Mouse (Mus musculus) ES-E14 (cell line): Measurements from ENCODE around the gene Fntb. TPM values are rescaled to one million over a fixed set of nuclear protein-coding genes. Genes with fewer than 3 reads are reported as not detected.

Experiments used
- DNase-seq: peaks from one replicate; pipeline ENCODE4 v3.0.0-alpha.2; 2013; ENCODE audit warnings: low read depth, low spot score
- H3K27ac ChIP-seq: 2 replicates; pipeline ENCODE4 v1.5.1; 2012; ENCODE audit warnings: low read depth, mild to moderate bottlenecking, low read length, moderate library complexity, mixed read lengths; ENCODE audit not compliant: poor library complexity, insufficient read depth, severe bottlenecking
- H3K36me3 ChIP-seq: 2 replicates; pipeline ENCODE4 v1.6.1; 2012; ENCODE audit warnings: mild to moderate bottlenecking, low read length, moderate library complexity, mixed read lengths; ENCODE audit not compliant: control insufficient read depth, poor library complexity, insufficient read depth, severe bottlenecking
- H3K4me1 ChIP-seq, 2 experiments: fragments of 150-350 bp in 1 of 2; sonication (generic) in 1 of 2; 2 replicates each; pipeline ENCODE4 v1.6.1; 2012; ENCODE audit warnings: low read length in 2 of 2, mild to moderate bottlenecking in 1 of 2, mixed read lengths in 1 of 2; ENCODE audit not compliant: control insufficient read depth in 2 of 2, insufficient read depth in 2 of 2, poor library complexity in 1 of 2
- H3K4me3 ChIP-seq, 2 experiments: fragments of 150-350 bp in 1 of 2; sonication (generic) in 1 of 2; 2 replicates each; pipeline ENCODE4 v1.5.1; 2012; ENCODE audit warnings: low read length in 2 of 2, low read depth in 1 of 2, mild to moderate bottlenecking in 1 of 2, mixed read lengths in 1 of 2; ENCODE audit not compliant: insufficient read depth in 1 of 2, poor library complexity in 1 of 2, severe bottlenecking in 1 of 2
- H3K9ac ChIP-seq: 2 replicates; pipeline ENCODE4 v1.6.1; 2012; ENCODE audit warnings: low read depth, mild to moderate bottlenecking, low read length, mixed read lengths; ENCODE audit not compliant: poor library complexity, insufficient read depth, severe bottlenecking
- H3K9me3 ChIP-seq: fragments of 150-350 bp; sonication (generic); 2 replicates; pipeline ENCODE4 v1.6.1; 2012; ENCODE audit warnings: low read depth, mild to moderate bottlenecking, low read length; ENCODE audit not compliant: control insufficient read depth, insufficient read depth
- CHD2 ChIP-seq: IDR thresholded peaks from 2 replicates; pipeline ENCODE4 v1.6.1; 2014; ENCODE audit warnings: mild to moderate bottlenecking, low read depth, low read length, inconsistent platforms
- HCFC1 ChIP-seq: IDR thresholded peaks from 2 replicates; pipeline ENCODE4 v1.6.1; 2012; ENCODE audit warnings: low read length, inconsistent platforms, borderline replicate concordance; ENCODE audit not compliant: insufficient read depth
- MAFK ChIP-seq: IDR thresholded peaks from 2 replicates; pipeline ENCODE4 v1.6.1; 2014; ENCODE audit warnings: mild to moderate bottlenecking, low read depth, low read length, inconsistent platforms; ENCODE audit not compliant: insufficient read depth
- ZC3H11A ChIP-seq: IDR thresholded peaks from 2 replicates; pipeline ENCODE4 v1.6.1; 2012; ENCODE audit warnings: low read depth, mild to moderate bottlenecking, inconsistent platforms, low read length, borderline replicate concordance
- ZNF384 ChIP-seq: IDR thresholded peaks from 2 replicates; pipeline ENCODE4 v1.6.1; 2012; ENCODE audit warnings: low read depth, low read length, inconsistent platforms
- in situ Hi-C, 2 experiments: fragments of 600-800 bp; cut with MboI; formaldehyde crosslinking; loops; one replicate each; pipeline ENCODE4 v1.15.1; 2025; ENCODE audit warnings: low sequenced_read_pairs in 2 of 2, inconsistent platforms in 1 of 2; ENCODE audit not compliant: unreplicated experiment in 2 of 2
- total RNA-seq: library from RNA; depleted of rRNA; stranded (reverse); fragments of 300-350 nt; gene quantifications from 2 replicates; pipeline ENCODE4 v1.2.3, GENCODE M21; 2012

Gene Fntb
- total RNA-seq, 1 experiment = 24.0 TPM

- in situ Hi-C loops = no loop called here
Measured at GRCm38 (mm10) chr12:76947487-76947886, 182.1 kb downstream of the Fntb start.

GRCm38 (mm10) chr12:76948185-76948584 is 182.8 kb downstream of the Fntb start:
- DNase-seq = no peak
- Histone ChIP-seq H3K36me3 (peaks cover 52% of the 10 kb centered on the region), H3K4me1 (peaks cover 4 to 5% of the 10 kb centered on the region in 2 experiments; a peak in 2 of 4 replicates), H3K27ac (no peak overlapping the region), H3K9me3 (no peaks in the 10 kb centered on the region), H3K9ac (no peak overlapping the region), H3K4me3 (no peak overlapping the region)
- in situ Hi-C loops = no loop called here
- TF ChIP-seq MAFK = no peak
- TF ChIP-seq ZC3H11A = no peak
- TF ChIP-seq ZNF384 = no peak
- no peak for TF ChIP-seq CHD2
- TF ChIP-seq HCFC1 = no peak

More at GRCm38 (mm10) chr12:76947487-76947886, 182.1 kb downstream of the Fntb start:
- Histone ChIP-seq H3K27ac (no peak overlapping the region), H3K9me3 (no peaks in the 10 kb centered on the region), H3K4me3 (no peak overlapping the region), H3K9ac (no peak overlapping the region), H3K4me1 (peaks cover 4 to 5% of the 10 kb centered on the region in 2 experiments; a peak in 2 of 4 replicates), H3K36me3 (peaks cover 54% of the 10 kb centered on the region)
- DNase-seq = no peak
- TF ChIP-seq ZC3H11A (no peak), CHD2 (no peak), MAFK (no peak), ZNF384 (no peak), HCFC1 (no peak)

- peaks cover 53% of the 10 kb centered on the region for H3K36me3 ChIP-seq
- no peaks in the 10 kb centered on the region for H3K9me3 ChIP-seq
- TF ChIP-seq MAFK (no peak), CHD2 (no peak), ZC3H11A (no peak), HCFC1 (no peak)
- no peak overlapping the region for H3K9ac ChIP-seq
- H3K4me1 ChIP-seq = peaks cover 4 to 5% of the 10 kb centered on the region in 2 experiments; a peak in 2 of 4 replicates
- no peak overlapping the region for H3K4me3 ChIP-seq
- in situ Hi-C loops = no loop called here
- H3K27ac ChIP-seq = no peak overlapping the region
- no peak for DNase-seq
Measured at GRCm38 (mm10) chr12:76948781-76949180, 183.4 kb downstream of the Fntb start.

- in situ Hi-C loops = no loop called here
- H3K9me3 ChIP-seq = no peaks in the 10 kb centered on the region
- TF ChIP-seq ZNF384 (no peak), MAFK (no peak), HCFC1 (no peak), ZC3H11A (no peak), CHD2 (no peak)
- DNase-seq = no peak
- no peak overlapping the region for H3K9ac ChIP-seq
- no peak overlapping the region for H3K27ac ChIP-seq
- H3K4me3 ChIP-seq = no peak overlapping the region
- H3K4me1 ChIP-seq = peaks cover 3 to 4% of the 10 kb centered on the region in 2 experiments; a peak in 3 of 4 replicates
- peaks cover 52% of the 10 kb centered on the region for H3K36me3 ChIP-seq
Measured at GRCm38 (mm10) chr12:76950330-76950729, 184.9 kb downstream of the Fntb start.

GRCm38 (mm10) chr12:76953750-76954363 is 188.5 kb downstream of the Fntb start:
- H3K36me3 ChIP-seq = peaks cover 47% of the 10 kb centered on the region
- in situ Hi-C loops = no loop called here

More at GRCm38 (mm10) chr12:76953750-76954363, 188.5 kb downstream of the Fntb start:
- Histone ChIP-seq H3K9ac (no peak overlapping the region), H3K27ac (no peak overlapping the region), H3K9me3 (no peaks in the 10 kb centered on the region), H3K4me3 (no peak overlapping the region), H3K4me1 (peaks cover 0 to 2% of the 10 kb centered on the region in 2 experiments; a peak in 1 of 4 replicates)
- TF ChIP-seq MAFK = no peak
- no peak for TF ChIP-seq CHD2
- TF ChIP-seq ZNF384 = no peak
- TF ChIP-seq HCFC1 = no peak
- no peak for TF ChIP-seq ZC3H11A
- no peak for DNase-seq
